Mouse (Mus musculus): Measurements from ENCODE around the gene Hoxc6.

GRCm38 (mm10) chr15:103010847-103011555 is 12.9 kb downstream of the Hoxc6 start:
- TF ChIP-seq ZC3H11A (IDR thresholded peaks at IDR 0.05; ENCODE audit: low read depth, low read length), result no peak
- TF ChIP-seq CTCF (conservative IDR thresholded peaks at IDR 0.05 in 1 of 2, IDR thresholded peaks at IDR 0.05 in 1 of 2; ENCODE audit: low read depth in 2 of 2, low read length in 2 of 2), result no peak
- no peak for TF ChIP-seq TCF12 (IDR thresholded peaks at IDR 0.05; ENCODE audit: low read depth, low read length)
- no peak for TF ChIP-seq MAFK (IDR thresholded peaks at IDR 0.05; ENCODE audit: insufficient replicate concordance, low read length)
- TF ChIP-seq POLR2A (IDR thresholded peaks at IDR 0.05; ENCODE audit: low read depth, low read length), result no peak
- no peak for TF ChIP-seq HCFC1 (IDR thresholded peaks at IDR 0.05; ENCODE audit: low read depth, low read length)
- no peak for TF ChIP-seq BHLHE40 (IDR thresholded peaks at IDR 0.05; ENCODE audit: low read depth, low read length)
- no peak for TF ChIP-seq EP300 (IDR thresholded peaks at IDR 0.05; ENCODE audit: low read length)
- no peak for TF ChIP-seq ZNF384 (IDR thresholded peaks at IDR 0.05; ENCODE audit: low read depth, low read length)
- no peak for TF ChIP-seq MAX (IDR thresholded peaks at IDR 0.05; ENCODE audit: low read length)
- no peak for TF ChIP-seq MAZ (IDR thresholded peaks at IDR 0.05; ENCODE audit: low read depth, low read length)
- TF ChIP-seq CHD2 (IDR thresholded peaks at IDR 0.05; ENCODE audit: low read length), result no peak
- no peak for TF ChIP-seq MEF2A (IDR thresholded peaks at IDR 0.05; ENCODE audit: borderline replicate concordance, low read depth, low read length)
- no peak for TF ChIP-seq ELF1 (IDR thresholded peaks at IDR 0.05; ENCODE audit: low read depth, low read length)
